Mouse (Mus musculus) brain, embryonic 14.5 days (tissue): ENCODE data around the gene Camk2d. TPM values are rescaled to one million over a fixed set of nuclear protein-coding genes. Genes with fewer than 3 reads are reported as not detected.

ENCODE experiments used
- DNase-seq: peaks from one replicate; pipeline ENCODE4 v3.0.0-alpha.2; 2011; ENCODE audit warnings: low read depth
- CTCF ChIP-seq: fragments of 200-500 bp; IDR thresholded peaks from 2 replicates; pipeline ENCODE4 v1.5.1; 2012; ENCODE audit warnings: inconsistent platforms, mild to moderate bottlenecking, moderate library complexity, borderline replicate concordance; ENCODE audit not compliant: insufficient read depth, insufficient read length; ENCODE audit errors: extremely low read depth
- POLR2A ChIP-seq: fragments of 200-500 bp; IDR thresholded peaks from 2 replicates; pipeline ENCODE4 v1.6.1; 2012; ENCODE audit warnings: mild to moderate bottlenecking, inconsistent platforms, borderline replicate concordance; ENCODE audit not compliant: poor library complexity, insufficient read depth, insufficient read length, severe bottlenecking; ENCODE audit errors: extremely low read depth
- polyA plus RNA-seq: library from polyadenylated mRNA; depleted of rRNA; stranded (reverse); fragments of >200 nt; gene quantifications from 2 replicates; pipeline ENCODE4 v1.2.3, GENCODE M21; 2012

The Camk2d gene
- polyA plus RNA-seq, 1 experiment = 84.1 TPM

DNA sequence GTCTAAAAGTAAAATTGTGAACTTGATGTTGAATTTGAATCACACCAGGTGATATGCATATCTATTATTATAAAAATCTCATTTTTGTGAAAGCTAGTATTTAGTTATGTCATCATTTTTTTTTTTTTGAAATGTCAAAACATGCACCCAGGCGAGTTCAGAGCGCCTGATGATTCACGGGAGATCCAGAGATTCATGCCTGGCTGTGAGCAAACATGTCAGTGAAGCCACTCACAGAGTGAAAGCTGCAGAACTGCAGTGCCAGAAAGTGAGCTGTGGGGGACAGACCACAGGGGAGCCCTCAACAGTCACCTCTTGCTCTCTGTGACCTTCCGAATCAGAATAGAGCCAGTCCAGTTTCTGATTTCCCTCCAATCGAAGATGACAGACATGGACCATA lies 84.9 kb downstream of the Camk2d start:
- TF ChIP-seq POLR2A (no peak), CTCF (no peak)

DNA sequence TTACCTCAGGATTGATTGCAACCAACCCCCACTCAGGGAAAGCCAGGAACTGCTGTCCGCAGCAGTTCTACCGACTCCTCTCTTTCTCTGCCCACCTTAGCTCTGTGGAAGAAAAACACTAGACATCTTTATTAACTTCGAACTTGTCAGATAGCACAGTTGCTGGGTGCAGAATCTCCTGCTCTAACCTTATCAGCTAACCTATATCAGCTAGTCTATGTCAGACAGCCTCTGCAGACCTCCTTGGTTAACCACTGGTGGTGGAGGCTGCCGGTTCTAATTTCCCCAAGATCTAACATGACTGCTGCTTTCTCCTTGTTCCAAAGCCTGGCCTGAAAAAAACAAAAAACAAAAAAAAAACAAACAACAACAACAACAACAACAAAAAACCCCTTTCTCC lies 85.9 kb downstream of the Camk2d start:
- TF ChIP-seq POLR2A (no peak), CTCF (no peak)
- DNase-seq = no peak

More for the DNA sequence above, 84.9 kb downstream of the Camk2d start:
- DNase-seq = no peak

DNA sequence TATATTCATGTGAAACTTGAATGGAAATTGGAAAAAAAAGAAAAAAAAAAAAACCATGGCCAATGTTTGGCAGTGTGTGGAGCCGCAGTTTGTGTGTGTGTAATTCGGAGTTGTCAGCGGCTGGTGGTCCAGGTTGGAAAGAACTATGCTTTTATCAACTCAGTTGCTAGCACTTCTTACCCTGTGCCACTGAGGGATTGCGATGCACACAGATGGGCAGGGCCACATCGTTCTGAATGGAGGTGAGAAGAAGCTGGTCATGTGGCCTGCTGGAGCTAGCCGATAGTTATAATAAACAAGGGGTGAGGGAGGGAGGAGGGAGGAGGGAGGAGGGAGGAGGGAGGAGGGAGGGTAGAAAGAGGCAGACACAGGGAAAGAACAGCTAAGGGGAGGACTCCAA lies 89.3 kb downstream of the Camk2d start:
- TF ChIP-seq POLR2A = no peak
- no peak for TF ChIP-seq CTCF
- DNase-seq = no peak

DNA sequence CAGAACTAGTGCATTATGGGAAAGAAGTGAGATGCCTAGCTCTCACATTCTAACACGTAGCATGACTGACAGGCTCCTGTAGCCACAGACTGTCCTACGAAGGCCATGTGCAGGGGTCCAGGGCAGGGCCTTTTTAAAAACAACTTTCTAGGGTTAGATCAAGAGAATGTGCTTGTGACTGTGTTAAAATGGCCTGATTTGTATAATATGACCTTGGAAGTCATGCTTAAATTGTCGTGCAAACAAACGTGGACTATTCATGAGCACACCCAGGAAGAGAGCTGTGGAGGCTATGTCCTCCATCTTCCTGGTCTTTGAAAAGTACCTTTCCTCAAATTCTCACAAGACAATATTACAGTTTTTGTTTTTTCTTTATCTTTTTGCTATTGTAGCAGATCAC lies 91.0 kb downstream of the Camk2d start:
- no peak for DNase-seq
- TF ChIP-seq POLR2A (no peak), CTCF (no peak)

DNA sequence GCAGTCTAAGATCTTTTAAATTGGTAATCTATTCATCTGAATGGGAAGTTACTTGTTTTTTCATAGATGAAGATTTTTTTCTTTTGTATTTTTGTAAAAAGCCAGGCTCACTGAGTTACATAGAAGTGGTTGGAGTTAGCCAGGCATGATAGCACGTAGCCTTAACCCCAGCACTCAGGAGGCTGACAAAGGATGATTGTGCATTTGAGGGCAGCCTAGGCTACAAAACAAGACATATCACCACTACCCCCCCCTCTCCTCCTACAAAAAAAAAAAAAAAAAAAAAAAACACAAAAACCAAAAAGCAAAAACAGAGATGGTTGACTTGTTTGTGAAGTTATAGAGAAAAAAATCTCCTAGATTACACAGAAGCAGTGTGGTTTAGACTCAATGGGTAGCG lies 92.4 kb downstream of the Camk2d start:
- no peak for TF ChIP-seq CTCF
- no peak for TF ChIP-seq POLR2A
- no peak for DNase-seq

DNA sequence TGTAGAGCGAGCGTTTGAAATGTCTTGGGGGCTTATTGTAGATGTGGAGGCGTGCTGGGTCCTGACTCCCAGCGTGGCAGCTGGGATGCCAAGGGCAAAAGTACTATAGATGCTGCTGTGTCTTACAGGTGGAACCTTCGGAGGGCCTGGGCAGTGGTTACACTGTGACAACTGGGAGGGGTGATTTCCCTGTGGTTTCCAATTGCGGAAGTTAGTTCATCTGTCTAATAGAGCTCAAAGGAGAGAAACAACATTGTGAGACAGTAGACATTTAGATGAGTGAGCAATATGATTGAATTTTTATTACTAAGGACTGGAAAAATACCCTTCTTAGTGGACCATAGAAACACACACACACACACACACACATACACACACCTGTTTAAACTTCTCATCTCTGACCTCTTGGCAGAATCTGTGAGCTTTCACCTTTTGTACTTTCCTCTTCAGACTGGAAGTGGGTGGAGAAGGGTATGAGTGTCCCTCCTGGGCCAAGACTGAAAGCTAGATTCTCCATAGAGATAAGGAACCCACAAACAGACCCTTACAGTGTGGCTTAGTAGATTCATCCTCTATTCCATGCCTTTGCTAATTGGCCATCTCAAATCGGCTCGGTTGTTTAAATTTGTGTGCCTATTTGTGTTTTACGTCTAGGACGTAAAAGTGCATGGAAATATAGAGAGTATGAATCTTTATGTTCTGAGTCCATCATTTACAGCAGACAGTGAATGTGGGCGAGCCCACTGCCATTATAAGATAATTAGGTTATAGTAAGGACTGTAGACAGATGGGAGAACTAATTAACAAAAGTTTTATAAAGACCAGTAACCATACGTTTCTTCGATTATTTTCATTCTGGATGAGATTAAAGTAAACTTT lies 94.8 kb downstream of the Camk2d start:
- no peak for DNase-seq
- TF ChIP-seq POLR2A (no peak), CTCF (no peak)

DNA sequence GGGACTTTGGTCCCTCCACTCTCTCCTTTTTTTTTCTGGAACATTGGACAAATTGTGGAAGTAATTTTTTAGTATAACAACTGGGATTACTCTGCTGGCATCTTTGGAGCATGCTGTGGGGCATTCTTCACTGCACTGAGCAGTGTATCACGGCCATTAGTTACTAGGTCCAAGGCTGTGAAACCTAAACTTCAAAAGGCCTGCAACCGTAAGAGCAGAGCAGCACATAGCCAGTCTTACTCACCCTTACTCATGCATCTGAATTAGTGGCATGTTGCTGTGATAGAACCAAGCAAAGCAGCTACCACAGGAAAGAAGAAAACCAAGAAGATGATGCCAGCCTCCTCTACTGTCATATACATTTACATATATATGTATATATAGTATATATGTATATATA lies 95.5 kb downstream of the Camk2d start:
- TF ChIP-seq POLR2A = no peak
- no peak for TF ChIP-seq CTCF
- DNase-seq = no peak

DNA sequence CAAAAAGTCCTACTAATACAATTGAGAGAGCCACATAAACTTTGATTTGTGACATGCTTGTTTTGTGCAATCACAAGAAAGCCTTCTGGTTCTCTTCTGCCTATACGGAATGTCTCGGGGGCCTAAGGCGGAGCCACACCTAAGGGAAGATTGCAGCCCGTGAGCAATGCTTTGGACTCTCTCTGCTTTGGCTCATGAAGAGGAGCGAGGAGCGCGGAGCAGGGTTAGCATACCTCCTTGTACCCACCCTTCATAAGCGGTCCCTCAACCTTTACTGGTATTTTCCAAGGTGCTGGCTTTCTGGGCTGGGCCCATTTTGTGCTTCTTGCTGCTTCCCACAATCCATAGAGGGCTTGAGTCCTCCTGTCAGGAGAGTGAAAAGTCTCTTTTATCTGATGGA lies 96.7 kb downstream of the Camk2d start:
- DNase-seq = no peak
- TF ChIP-seq CTCF (no peak), POLR2A (no peak)

DNA sequence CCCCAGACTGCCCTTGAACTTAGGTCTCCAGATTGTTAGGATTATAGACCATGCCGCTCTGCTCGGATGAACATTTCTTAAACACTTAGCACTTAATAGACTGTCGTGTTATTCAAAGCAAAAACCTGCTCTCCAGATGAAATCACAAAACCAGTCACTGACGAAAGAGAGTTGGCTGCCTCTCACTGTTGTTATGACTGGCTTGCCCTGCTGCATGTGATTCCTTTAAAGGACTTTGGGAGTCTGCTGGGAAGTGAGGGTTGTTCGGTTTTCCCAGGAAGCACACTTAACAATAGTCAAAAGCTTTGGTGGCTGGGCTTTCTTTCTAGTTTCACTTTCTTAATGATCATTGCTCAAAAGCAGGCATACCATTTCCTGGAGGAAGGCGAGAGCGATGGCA lies 97.2 kb downstream of the Camk2d start:
- DNase-seq = peak; percentile 71
- TF ChIP-seq CTCF = no peak
- no peak for TF ChIP-seq POLR2A

DNA sequence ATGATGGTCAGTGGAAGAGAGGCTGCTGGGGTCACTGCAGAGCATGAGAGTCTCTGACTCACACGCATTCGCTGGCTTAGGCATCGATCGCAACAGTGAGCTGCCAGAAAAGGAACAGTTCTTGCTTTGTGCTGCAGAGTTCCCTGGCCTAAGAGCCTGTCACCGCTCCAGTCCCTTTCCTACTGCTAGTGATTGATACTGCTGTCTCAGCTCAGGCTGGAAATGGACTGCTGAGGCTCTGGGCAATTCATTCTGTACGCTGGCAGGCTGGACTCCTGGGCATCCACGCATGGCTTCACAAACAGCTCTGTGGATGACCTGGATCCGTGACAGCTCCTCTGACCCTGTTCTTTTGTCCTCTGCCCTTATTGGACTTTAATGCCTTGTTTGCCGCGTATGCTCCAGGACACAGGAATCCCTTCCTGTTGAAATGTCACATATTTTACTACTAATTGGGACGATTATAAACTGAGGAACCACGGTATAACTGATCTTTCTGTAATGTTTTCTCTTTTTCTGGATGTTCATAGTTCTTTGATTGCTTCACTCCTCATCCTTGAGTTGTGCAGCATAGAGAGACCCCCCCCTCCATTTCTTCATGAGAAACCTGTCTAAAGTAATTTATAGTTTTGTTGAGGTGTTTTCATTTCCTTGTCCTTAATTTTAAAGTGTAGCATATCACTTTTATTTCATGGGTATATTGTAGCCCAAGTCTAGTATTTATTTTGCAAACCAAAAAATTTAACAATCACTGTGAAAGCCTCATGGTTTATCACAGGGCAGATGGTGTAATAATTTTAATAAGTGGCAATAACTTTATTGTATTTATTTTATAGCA lies 99.6 kb downstream of the Camk2d start:
- no peak for TF ChIP-seq POLR2A
- no peak for TF ChIP-seq CTCF

DNA sequence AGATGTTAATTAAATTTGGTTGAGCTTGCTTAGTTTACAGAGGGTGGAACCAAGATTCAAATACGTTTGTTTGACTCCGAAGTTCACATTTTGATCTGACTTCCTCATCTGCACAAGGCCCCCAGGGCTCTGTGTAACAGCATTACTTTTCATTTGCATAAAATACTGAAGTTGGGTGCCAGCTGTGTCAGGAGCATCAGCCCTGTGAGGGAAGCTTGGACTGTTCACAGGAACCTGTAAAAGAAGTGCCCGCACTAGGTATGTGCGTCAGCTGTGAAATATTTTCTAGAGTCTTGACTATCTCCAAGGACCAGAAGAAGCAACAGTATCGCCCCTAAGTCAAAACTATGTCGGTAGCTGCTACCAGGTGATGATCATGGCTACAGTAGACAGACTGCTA lies 100.5 kb downstream of the Camk2d start:
- TF ChIP-seq CTCF (no peak), POLR2A (no peak)
- no peak for DNase-seq

More for the DNA sequence above, 99.6 kb downstream of the Camk2d start:
- peak; percentile 90 for DNase-seq

DNA sequence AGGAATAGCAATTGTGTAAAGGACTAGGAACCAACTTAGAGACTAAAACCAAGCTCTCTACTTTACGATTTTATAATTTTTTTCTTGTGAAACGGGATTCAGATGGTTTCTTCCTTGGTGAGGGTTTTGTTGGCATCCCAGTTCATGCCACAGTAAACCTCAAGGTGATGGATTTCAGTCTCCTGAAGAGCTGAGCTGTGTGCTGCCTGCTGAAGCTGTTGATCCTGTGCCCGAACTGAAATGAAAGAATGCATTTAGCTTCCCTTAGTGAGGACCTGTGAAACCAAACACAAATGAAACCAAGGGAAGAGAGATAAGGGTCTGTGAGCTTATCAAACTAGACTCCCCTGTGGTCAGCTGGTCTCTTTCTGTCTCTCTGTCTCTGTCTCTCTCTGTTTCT lies 103.6 kb downstream of the Camk2d start:
- no peak for TF ChIP-seq CTCF
- TF ChIP-seq POLR2A = no peak
- no peak for DNase-seq

DNA sequence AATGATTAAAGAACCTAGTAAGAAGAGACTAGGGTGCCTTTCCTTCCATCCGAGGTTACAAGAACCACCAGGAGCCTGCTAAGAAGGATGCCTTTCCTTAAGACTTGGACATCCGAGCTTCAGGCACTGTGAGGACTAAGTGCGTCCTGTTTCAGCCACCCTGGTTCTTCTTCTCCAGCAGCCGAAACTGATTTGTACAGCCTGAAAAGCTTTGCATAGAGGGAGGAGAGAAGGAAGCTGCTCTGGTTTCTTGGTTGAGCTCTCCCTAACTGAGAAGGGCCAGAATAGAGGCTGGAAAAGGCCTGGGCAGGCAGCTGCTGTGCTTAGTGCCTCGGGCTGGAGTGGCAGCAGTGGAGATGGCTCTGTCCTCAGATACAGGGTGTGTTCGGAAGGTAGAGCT lies 105.0 kb downstream of the Camk2d start:
- TF ChIP-seq POLR2A (no peak), CTCF (no peak)
- DNase-seq = no peak
